Mouse (Mus musculus) E14TG2a.4 (cell line): Measurements from ENCODE around the gene Tmem106c.

Experiments
- H3K27me3 ChIP-seq: 2 replicates; pipeline ENCODE4 v1.6.1; 2014; ENCODE audit warnings: low read length, control low read depth; ENCODE audit not compliant: insufficient read depth
- H3K36me3 ChIP-seq: 2 replicates; pipeline ENCODE4 v1.6.1; 2014; ENCODE audit warnings: low read length, control low read depth; ENCODE audit not compliant: insufficient read depth
- H3K4me1 ChIP-seq: replicated peaks from 2 replicates; pipeline ENCODE4 v1.6.1; 2014; ENCODE audit warnings: low read depth, low read length, control low read depth
- H3K4me3 ChIP-seq: replicated peaks from 2 replicates; pipeline ENCODE4 v1.5.1; 2014; ENCODE audit warnings: mild to moderate bottlenecking, low read length
- H3K9me3 ChIP-seq: 2 replicates; pipeline ENCODE4 v1.6.1; 2014; ENCODE audit warnings: low read length, control low read depth
- CTCF ChIP-seq: conservative IDR thresholded peaks from 2 replicates; pipeline ENCODE4 v1.5.1; 2014; ENCODE audit warnings: low read length
- NANOG ChIP-seq: IDR thresholded peaks from 2 replicates; pipeline ENCODE4 v1.6.1; 2014; ENCODE audit warnings: borderline replicate concordance, low read length, mixed read lengths
- POU5F1 ChIP-seq: IDR thresholded peaks from 2 replicates; pipeline ENCODE4 v1.6.1; 2014; ENCODE audit warnings: low read length, borderline replicate concordance

Tmem106c gene

DNA sequence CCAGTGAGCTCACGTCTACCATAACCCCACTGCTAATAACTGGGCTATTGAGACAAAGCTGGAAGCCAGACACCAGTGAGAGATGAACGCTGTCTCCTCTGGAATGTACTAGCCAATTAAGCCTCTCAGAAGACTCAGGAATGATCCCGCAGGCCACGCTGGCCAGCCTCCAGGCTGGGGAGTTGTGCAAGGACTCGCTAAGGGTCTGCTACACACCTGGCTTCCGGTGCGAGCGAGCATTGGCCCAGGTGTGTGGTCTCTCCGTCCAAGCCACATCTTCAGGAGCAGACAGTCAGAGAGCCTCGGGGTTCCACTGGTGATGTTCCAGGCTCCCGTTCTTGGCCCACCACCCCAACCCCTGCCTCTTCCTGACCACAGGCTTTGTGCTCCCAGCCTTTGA is 7.6 kb upstream of the Tmem106c start:
- no peaks in the 10 kb centered on the region for H3K36me3 ChIP-seq
- H3K4me1 ChIP-seq: peaks cover 14% of the 10 kb centered on the region
- no peaks in the 10 kb centered on the region for H3K9me3 ChIP-seq
- H3K27me3 ChIP-seq: peaks cover 23% of the 10 kb centered on the region
- H3K4me3 ChIP-seq: no peak overlapping the region
- TF ChIP-seq NANOG: no peak
- TF ChIP-seq POU5F1: no peak
- no peak for TF ChIP-seq CTCF

DNA sequence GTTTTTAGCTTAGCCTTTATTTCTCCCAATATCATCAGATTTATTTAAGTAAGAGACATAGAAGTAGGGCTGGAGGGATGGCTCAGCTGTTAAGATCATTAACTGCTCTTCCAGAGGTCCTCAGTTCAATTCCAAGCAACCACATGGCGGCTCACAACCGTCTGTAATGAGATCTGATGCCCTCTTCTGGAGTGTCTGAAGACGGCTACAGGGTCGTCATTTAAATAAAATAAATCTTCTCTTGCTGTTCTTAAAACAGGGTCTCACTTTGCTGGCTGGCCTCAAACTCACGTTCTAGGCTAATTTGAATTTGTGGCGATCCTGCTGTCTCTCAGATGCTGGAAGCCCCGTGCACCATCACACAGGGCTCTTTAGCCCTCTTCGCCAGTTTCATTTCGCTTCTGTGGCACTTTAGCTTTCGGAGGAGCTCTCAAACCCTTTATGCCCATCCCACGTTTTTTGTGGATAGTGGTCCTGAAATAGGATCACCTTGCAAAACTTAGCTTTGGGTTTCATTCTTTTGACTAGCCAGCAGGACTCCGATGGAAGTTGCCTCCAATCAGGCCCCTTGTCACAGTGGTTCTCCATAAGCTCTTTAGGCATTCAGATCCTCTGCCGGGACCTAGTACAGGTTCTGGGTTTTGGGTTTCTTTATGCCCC is 541 bp upstream of the Tmem106c start:
- TF ChIP-seq CTCF: no peak
- no peak for TF ChIP-seq POU5F1
- no peak for TF ChIP-seq NANOG
- no peaks in the 10 kb centered on the region for H3K9me3 ChIP-seq
- H3K36me3 ChIP-seq: peaks cover 4% of the 10 kb centered on the region; the same call in 1 of the 2 replicates
- no peaks in the 10 kb centered on the region for H3K27me3 ChIP-seq
- peak overlapping the region; percentile 79 for H3K4me3 ChIP-seq
- H3K4me1 ChIP-seq: peaks cover 18% of the 10 kb centered on the region

DNA sequence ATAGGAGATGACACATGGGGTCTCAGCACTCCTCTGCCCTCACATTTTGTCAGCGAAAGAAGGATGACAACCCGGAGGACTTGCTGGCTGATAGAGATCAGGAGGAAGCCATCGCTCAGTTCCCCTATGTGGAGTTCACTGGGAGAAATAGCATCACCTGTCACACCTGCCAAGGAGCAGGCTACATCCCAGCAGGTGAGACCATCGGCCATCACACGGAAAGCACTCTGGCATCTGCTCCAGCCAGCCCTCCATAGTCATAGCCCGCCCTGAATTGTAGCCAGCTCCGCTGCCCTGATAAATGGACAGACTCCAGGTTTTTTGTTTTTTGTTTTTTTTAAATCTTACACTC is 812 bp downstream of the Tmem106c start:
- Histone ChIP-seq H3K36me3 (peaks cover 5% of the 10 kb centered on the region; the same call in 1 of the 2 replicates), H3K9me3 (no peaks in the 10 kb centered on the region), H3K4me1 (peaks cover 22% of the 10 kb centered on the region), H3K4me3 (peak overlapping the region; percentile 79), H3K27me3 (no peaks in the 10 kb centered on the region)
- no peak for TF ChIP-seq POU5F1
- no peak for TF ChIP-seq CTCF
- no peak for TF ChIP-seq NANOG

DNA sequence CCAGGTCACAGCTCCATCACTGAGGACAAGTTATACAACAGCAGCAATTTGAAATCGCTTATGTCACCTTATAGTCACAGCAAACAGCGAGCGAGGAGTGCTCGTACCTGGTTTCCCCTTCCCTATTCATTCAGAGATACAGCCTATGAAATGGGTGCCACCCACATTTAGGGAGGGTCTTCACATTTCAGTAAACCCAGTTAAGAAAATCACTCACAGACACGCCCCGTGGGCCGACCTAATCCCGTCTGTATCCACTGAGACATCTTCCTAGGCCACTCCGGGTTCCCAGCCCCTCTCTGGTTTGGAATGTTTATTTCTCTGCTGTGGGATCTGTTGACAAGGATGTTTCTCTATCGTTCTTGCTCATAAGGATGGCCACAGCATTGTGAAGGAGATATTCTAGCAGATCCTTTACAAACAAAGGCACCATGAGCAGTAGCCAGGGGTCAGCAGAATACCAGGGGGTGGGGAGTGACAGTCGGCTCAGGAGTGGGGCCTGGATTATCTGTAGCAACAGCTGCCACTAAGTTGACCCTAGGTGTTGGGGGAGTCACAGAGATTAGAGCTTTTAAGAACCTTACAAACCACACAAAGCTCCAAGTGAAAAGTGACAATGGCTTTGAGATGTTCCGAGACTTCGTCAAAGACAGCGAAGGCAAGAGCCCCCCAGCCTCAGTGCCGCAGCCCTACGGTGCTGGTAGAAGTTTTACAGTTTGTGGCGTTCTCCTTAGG is 1.5 kb downstream of the Tmem106c start:
- TF ChIP-seq CTCF (no peak), NANOG (no peak), POU5F1 (no peak)
- Histone ChIP-seq H3K36me3 (peaks cover 5% of the 10 kb centered on the region; the same call in 1 of the 2 replicates), H3K4me3 (no peak overlapping the region), H3K4me1 (peaks cover 29% of the 10 kb centered on the region), H3K27me3 (no peaks in the 10 kb centered on the region), H3K9me3 (no peaks in the 10 kb centered on the region)

DNA sequence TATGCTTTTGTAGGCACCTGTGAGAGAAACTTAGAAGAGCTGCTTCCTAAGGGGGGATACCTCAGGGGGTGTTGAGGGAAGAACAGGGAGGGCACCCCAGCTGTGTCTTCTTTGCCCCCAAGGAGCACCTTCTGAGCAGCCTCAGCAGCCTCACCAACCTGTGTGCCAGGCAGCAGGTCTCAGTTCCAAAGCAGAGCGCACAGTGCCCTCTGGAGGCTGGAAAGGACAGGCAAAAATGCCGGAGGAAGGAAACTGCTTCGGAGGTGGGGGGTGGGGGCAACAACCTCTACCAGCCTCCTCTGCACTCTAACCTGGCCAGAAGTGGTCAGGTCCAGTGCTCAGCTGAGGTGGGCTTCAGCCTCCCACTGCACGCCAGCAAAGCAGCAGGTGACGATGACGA is 6.3 kb downstream of the Tmem106c start:
- Histone ChIP-seq H3K4me1 (peaks cover 57% of the 10 kb centered on the region), H3K4me3 (no peak overlapping the region), H3K36me3 (peaks cover 5% of the 10 kb centered on the region; the same call in 1 of the 2 replicates), H3K9me3 (no peaks in the 10 kb centered on the region), H3K27me3 (no peaks in the 10 kb centered on the region)
- TF ChIP-seq CTCF: peak; percentile 75
- TF ChIP-seq POU5F1: no peak

DNA sequence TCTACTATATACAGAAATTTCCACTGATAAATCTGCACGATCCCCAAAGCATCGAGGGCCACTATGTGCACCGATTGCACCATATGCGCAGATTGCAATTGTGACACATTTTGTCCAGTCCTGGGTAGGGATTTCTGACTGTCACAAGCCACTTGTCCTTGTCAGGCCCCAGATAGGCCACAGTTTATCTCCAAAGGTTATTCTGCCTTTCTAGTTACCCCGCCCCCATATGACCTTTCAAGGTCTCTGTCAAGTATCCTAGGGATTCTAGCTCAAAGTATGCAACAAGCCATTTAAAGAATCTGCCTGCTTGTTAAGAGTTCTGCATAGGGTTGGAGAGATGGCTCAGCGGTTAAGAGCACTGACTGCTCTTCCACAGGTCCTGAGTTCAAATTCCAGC is 8.6 kb downstream of the Tmem106c start:
- TF ChIP-seq CTCF (no peak), POU5F1 (no peak), NANOG (no peak)
- Histone ChIP-seq H3K9me3 (no peaks in the 10 kb centered on the region), H3K4me1 (peaks cover 62% of the 10 kb centered on the region), H3K27me3 (no peaks in the 10 kb centered on the region), H3K36me3 (peaks cover 17% of the 10 kb centered on the region), H3K4me3 (no peak overlapping the region)

DNA sequence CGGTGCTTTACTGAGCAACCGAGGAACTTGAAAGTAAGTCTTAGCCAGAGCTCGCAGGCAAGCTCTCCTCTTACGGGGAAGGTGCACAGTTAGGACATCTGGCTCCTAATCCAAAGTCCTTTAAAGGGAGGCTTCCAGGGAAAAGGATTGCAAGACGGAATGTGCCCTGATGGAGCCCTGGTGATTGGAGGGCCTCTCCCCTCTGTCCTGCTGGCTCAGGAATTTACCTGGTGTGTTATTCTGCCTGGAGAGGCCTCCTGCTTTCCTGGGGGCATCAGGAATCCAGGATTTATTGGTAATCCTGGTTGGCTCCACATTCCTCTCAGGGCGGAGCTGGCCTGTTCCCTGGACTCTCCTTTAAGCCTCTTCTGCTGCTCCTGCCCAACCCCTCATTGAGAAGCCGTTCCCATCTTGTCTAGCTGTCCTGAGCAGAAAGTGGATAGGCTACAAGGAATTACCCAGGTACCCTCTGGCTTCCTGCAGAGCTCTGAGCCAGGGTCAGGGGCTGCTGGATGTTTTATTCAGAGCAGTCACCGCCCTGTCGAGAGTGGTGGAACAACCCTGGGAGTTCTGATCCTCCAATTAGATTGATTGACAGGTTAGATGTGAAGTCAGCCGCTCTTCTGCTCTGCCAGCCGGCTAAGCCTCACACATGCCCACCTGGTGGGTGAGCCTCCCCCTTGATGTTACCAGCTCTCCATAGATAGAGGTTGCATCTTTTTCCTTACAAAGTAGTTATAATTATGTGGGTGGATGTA is 9.4 kb downstream of the Tmem106c start:
- no peaks in the 10 kb centered on the region for H3K27me3 ChIP-seq
- H3K9me3 ChIP-seq: no peaks in the 10 kb centered on the region
- peaks cover 15% of the 10 kb centered on the region for H3K36me3 ChIP-seq
- no peak overlapping the region for H3K4me3 ChIP-seq
- peaks cover 67% of the 10 kb centered on the region for H3K4me1 ChIP-seq
- TF ChIP-seq CTCF: no peak
- no peak for TF ChIP-seq POU5F1
- no peak for TF ChIP-seq NANOG

DNA sequence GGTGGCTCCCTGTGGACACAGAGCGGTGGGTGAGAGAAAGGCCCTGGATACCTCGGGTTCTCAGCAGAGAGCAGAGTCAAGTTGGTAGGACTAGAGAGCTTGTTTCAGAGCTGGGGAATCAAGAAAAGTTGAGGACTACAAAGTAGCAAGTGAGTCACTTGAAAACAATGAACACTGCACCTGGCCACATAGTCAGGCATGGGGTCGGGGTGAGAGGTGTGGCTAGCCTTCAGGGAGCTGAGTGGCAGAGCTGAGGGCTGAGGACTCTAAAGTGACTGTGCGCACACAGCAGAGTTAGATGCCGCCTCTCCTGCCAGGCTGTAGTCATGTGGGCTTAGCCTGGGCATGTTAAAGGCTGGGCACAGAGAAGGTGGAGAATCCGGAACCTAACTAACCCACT is 17.6 kb downstream of the Tmem106c start:
- TF ChIP-seq POU5F1: no peak
- H3K4me1 ChIP-seq: peaks cover 38% of the 10 kb centered on the region
- H3K36me3 ChIP-seq: peaks cover 65% of the 10 kb centered on the region
- peaks cover 7% of the 10 kb centered on the region for H3K9me3 ChIP-seq
- H3K4me3 ChIP-seq: no peak overlapping the region
- peaks cover 6% of the 10 kb centered on the region for H3K27me3 ChIP-seq

DNA sequence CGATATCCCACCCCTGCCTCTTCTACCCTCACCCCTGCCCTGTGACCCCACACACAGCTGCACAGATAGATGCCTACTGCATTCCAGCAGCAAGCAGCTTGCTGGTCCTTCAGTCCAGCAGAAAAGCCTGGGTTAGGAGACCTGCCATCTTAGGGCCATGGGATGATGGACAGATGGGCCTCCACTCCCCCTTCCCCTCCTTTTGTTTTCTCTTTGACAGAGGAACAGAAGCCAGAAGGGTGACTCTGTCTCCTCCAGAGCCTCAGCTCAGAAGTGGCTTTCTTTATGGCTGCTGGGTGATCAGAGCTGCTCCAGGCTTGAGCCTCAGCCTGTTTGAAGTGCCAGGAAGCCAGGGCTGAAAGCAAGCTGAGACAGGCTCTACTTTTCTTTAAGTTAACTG is 25.5 kb downstream of the Tmem106c start:
- TF ChIP-seq POU5F1 (no peak), CTCF (no peak), NANOG (no peak)
- H3K36me3 ChIP-seq: peaks cover 27% of the 10 kb centered on the region
- peaks cover 68% of the 10 kb centered on the region for H3K4me1 ChIP-seq
- H3K4me3 ChIP-seq: no peak overlapping the region; the same call in 1 of the 2 replicates
- no peaks in the 10 kb centered on the region for H3K9me3 ChIP-seq
- H3K27me3 ChIP-seq: peaks cover 9% of the 10 kb centered on the region
